Mouse (Mus musculus): ENCODE measurements around the gene Syf2. TPM values are rescaled to one million over a fixed set of nuclear protein-coding genes. Genes with fewer than 3 reads are reported as not detected.

The Syf2 gene
- polyA plus RNA-seq, 1 experiment from 2014 or later = 59.6 TPM

GRCm38 (mm10) chr4:134975929-134976308 is 45.2 kb downstream of the Syf2 start:
- DNase-seq = no peak
- no peaks in the 10 kb centered on the region for H3K4me1 ChIP-seq (ENCODE audit: insufficient read depth)
- H3K27ac ChIP-seq (ENCODE audit: low read depth) = peak overlapping the region; percentile 86
- H3K9ac ChIP-seq = no peak overlapping the region
- no peaks in the 10 kb centered on the region for H3K36me3 ChIP-seq (ENCODE audit: insufficient read depth)
- H3K27me3 ChIP-seq (ENCODE audit: insufficient read depth, low read length) = no peaks in the 10 kb centered on the region
- H3K4me2 ChIP-seq = no peak overlapping the region
- no peak for TF ChIP-seq CTCF (IDR thresholded peaks at IDR 0.05; ENCODE audit: low read depth)
- no peak overlapping the region for H3K4me3 ChIP-seq (ENCODE audit: low read depth, low read length)
- H3K9me3 ChIP-seq (ENCODE audit: low read depth, low read length) = no peaks in the 10 kb centered on the region
- no peak for ATAC-seq (ENCODE audit: insufficient read depth)
- WGBS = 84% methylated on average over 4 of the region's 4 CpGs

- H3K9ac ChIP-seq = no peak overlapping the region
- ATAC-seq (ENCODE audit: insufficient read depth) (no peak), DNase-seq (no peak)
- peaks cover 2% of the 10 kb centered on the region; the same call in 1 of the 2 replicates for H3K4me1 ChIP-seq (ENCODE audit: insufficient read depth)
- no peaks in the 10 kb centered on the region for H3K9me3 ChIP-seq (ENCODE audit: low read depth, low read length)
- H3K27me3 ChIP-seq (ENCODE audit: insufficient read depth, low read length) = no peaks in the 10 kb centered on the region
- no peak overlapping the region for H3K4me3 ChIP-seq (ENCODE audit: low read depth, low read length)
- no peak overlapping the region for H3K27ac ChIP-seq (ENCODE audit: low read depth)
- WGBS = 67% methylated on average over 8 of the region's 8 CpGs
- no peak overlapping the region for H3K4me2 ChIP-seq
- no peaks in the 10 kb centered on the region for H3K36me3 ChIP-seq (ENCODE audit: insufficient read depth)
- no peak for TF ChIP-seq CTCF (IDR thresholded peaks at IDR 0.05; ENCODE audit: low read depth)
These were observed 48.2 kb downstream of the Syf2 start for GRCm38 (mm10) chr4:134978930-134979329.

DNA sequence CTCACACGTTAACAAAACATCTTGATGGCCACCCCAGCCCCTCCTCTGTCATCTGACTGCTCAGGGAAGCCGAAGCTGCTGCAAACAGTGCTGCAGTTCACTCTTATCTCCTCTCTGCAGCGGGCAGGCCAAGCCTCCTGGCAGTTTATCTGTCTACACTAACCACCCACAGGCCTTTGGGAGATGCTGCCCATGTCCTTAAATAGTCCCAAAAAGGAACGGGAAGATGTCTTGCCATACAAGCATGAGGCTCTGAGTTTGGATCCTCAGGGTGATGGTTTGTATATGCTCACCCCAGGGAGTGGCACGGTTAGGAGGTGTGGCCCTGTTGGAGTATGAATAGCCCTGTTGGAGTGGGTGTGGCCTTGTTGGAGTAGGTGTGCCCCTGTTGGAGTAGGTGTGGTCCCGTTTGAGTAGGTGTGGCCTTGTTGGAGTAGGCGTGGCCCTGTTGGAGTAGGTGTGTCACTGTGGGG is 51.3 kb downstream of the Syf2 start:
- ATAC-seq (ENCODE audit: insufficient read depth) = peak; percentile 62; the same call in 1 of the 2 replicates
- Histone ChIP-seq H3K36me3 (ENCODE audit: insufficient read depth) (no peaks in the 10 kb centered on the region), H3K27me3 (ENCODE audit: insufficient read depth, low read length) (no peaks in the 10 kb centered on the region), H3K4me1 (ENCODE audit: insufficient read depth) (peaks cover 2% of the 10 kb centered on the region; the same call in 1 of the 2 replicates), H3K9me3 (ENCODE audit: low read depth, low read length) (no peaks in the 10 kb centered on the region), H3K4me2 (no peak overlapping the region; the same call in 1 of the 2 replicates), H3K4me3 (ENCODE audit: low read depth, low read length) (no peak overlapping the region), H3K9ac (no peak overlapping the region), H3K27ac (ENCODE audit: low read depth) (peak overlapping the region; percentile 24; the same call in 1 of the 2 replicates)
- peak; percentile 8 for DNase-seq
- WGBS = 44% methylated on average over 7 of the region's 7 CpGs
- TF ChIP-seq CTCF (IDR thresholded peaks at IDR 0.05; ENCODE audit: low read depth) = no peak

DNA sequence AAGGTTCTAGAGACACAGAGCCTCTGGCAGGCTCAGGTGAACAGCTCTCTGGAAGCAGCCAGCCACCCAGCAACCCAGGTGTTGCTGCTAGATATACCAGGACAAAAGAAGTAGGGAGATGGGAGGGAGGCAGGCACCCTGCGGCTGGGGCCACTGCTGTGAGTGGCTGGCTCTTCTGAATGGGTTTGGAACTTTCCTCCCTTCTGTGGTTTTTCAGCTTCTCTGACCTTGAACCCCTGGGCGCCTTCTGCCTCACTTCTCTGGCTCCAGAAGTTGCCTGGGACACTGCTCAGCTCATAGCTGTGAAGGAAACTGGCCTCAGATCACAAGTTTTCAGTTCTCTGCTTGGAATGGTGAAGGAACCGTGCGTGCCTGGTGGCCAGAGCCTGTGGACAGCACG is 52.4 kb downstream of the Syf2 start:
- DNase-seq (peak; percentile 54), ATAC-seq (ENCODE audit: insufficient read depth) (no peak)
- peaks cover 2% of the 10 kb centered on the region; the same call in 1 of the 2 replicates for H3K4me1 ChIP-seq (ENCODE audit: insufficient read depth)
- H3K36me3 ChIP-seq (ENCODE audit: insufficient read depth) = no peaks in the 10 kb centered on the region
- peak overlapping the region; percentile 40 for H3K27ac ChIP-seq (ENCODE audit: low read depth)
- TF ChIP-seq CTCF (IDR thresholded peaks at IDR 0.05; ENCODE audit: low read depth) = no peak
- H3K9me3 ChIP-seq (ENCODE audit: low read depth, low read length) = no peaks in the 10 kb centered on the region
- no peaks in the 10 kb centered on the region for H3K27me3 ChIP-seq (ENCODE audit: insufficient read depth, low read length)
- WGBS = 41% methylated on average over 5 of the region's 5 CpGs
- H3K9ac ChIP-seq = no peak overlapping the region; the same call in 1 of the 2 replicates
- H3K4me2 ChIP-seq = no peak overlapping the region
- H3K4me3 ChIP-seq (ENCODE audit: low read depth, low read length) = no peak overlapping the region

- Histone ChIP-seq H3K4me1 (ENCODE audit: insufficient read depth) (peaks cover 2% of the 10 kb centered on the region; the same call in 1 of the 2 replicates), H3K4me2 (no peak overlapping the region), H3K27me3 (ENCODE audit: insufficient read depth, low read length) (no peaks in the 10 kb centered on the region), H3K9ac (no peak overlapping the region), H3K9me3 (ENCODE audit: low read depth, low read length) (no peaks in the 10 kb centered on the region), H3K27ac (ENCODE audit: low read depth) (no peak overlapping the region), H3K36me3 (ENCODE audit: insufficient read depth) (no peaks in the 10 kb centered on the region), H3K4me3 (ENCODE audit: low read depth, low read length) (no peak overlapping the region)
- WGBS = 73% methylated on average over 3 of the region's 3 CpGs
- ATAC-seq (ENCODE audit: insufficient read depth) (no peak), DNase-seq (peak; percentile 49)
- peak; percentile 68 for TF ChIP-seq CTCF (IDR thresholded peaks at IDR 0.05; ENCODE audit: low read depth)
These were observed 53.9 kb downstream of the Syf2 start for GRCm38 (mm10) chr4:134984555-134984954.

DNA sequence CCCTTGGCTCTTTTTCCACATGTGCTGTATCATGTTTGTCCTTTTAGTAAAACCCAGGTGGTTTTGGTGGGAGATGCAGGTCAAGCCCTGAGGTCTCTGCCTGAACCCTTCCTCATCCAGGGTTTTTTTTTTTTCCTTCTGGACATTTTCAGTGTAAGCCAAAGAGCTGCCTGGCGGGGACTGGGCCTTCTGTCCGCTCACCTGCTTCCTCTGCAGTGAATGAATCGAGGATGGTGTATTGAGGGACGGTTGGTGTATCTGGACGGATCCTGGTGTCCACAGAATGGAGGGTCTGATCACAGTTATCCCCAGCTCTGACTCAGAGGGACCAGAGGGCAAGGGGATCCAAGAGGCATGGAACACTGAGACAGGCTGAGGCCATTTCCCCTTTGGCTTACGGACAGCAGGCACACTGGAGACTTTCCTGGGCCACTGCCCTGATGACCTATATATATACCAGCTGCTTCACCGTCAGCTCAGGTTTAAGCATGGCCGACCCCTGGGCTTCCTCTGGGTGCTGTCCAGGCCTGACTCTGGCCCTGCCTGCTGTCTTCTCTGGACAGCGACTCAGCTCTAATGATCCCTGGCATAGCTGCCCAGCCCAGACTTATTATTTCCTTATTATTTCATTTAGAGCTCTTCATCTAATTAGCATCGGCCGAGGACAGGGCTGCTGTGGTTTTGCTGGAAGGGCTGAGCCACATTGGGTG is 55.1 kb downstream of the Syf2 start:
- Histone ChIP-seq H3K4me2 (no peak overlapping the region), H3K27ac (ENCODE audit: low read depth) (no peak overlapping the region), H3K4me3 (ENCODE audit: low read depth, low read length) (no peak overlapping the region), H3K4me1 (ENCODE audit: insufficient read depth) (peaks cover 2% of the 10 kb centered on the region; the same call in 1 of the 2 replicates), H3K27me3 (ENCODE audit: insufficient read depth, low read length) (no peaks in the 10 kb centered on the region), H3K36me3 (ENCODE audit: insufficient read depth) (no peaks in the 10 kb centered on the region), H3K9ac (no peak overlapping the region), H3K9me3 (ENCODE audit: low read depth, low read length) (no peaks in the 10 kb centered on the region)
- DNase-seq = no peak
- 79% methylated on average over 11 of the region's 11 CpGs for whole genome bisulfite sequencing
- no peak for TF ChIP-seq CTCF (IDR thresholded peaks at IDR 0.05; ENCODE audit: low read depth)
- ATAC-seq (ENCODE audit: insufficient read depth) = no peak

- Histone ChIP-seq H3K36me3 (ENCODE audit: insufficient read depth) (no peaks in the 10 kb centered on the region), H3K27me3 (ENCODE audit: insufficient read depth, low read length) (no peaks in the 10 kb centered on the region), H3K9me3 (ENCODE audit: low read depth, low read length) (no peaks in the 10 kb centered on the region), H3K4me1 (ENCODE audit: insufficient read depth) (peaks cover 2% of the 10 kb centered on the region; the same call in 1 of the 2 replicates), H3K4me3 (ENCODE audit: low read depth, low read length) (no peak overlapping the region), H3K9ac (no peak overlapping the region), H3K4me2 (no peak overlapping the region), H3K27ac (ENCODE audit: low read depth) (no peak overlapping the region)
- TF ChIP-seq CTCF (IDR thresholded peaks at IDR 0.05; ENCODE audit: low read depth) = no peak
- no peak for ATAC-seq (ENCODE audit: insufficient read depth)
- DNase-seq = no peak
- WGBS = 48% methylated on average over 4 of the region's 4 CpGs
These were observed 55.6 kb downstream of the Syf2 start for GRCm38 (mm10) chr4:134986336-134986635.
